Mouse (Mus musculus) kidney, embryonic 14.5 days (tissue): ENCODE results near the gene Smchd1. TPM values are rescaled to one million over a fixed set of nuclear protein-coding genes. Genes with fewer than 3 reads are reported as not detected.

Source experiments
- ATAC-seq: fragments of 200-750 bp; cut with Nextera tagmentation; 2 replicates; pipeline ENCODE4 v1.8.0; 2017; ENCODE audit warnings: moderate number of reproducible peaks, mild to moderate bottlenecking, moderate TSS enrichment, moderate library complexity; ENCODE audit not compliant: low FRiP score, low TSS enrichment
- H3K27ac ChIP-seq: fragments of 300-500 bp; sonication (generic); 2 replicates; pipeline ENCODE4 v1.5.1; 2014; ENCODE audit warnings: low read depth, mild to moderate bottlenecking, low read length, moderate library complexity, mixed read lengths
- H3K27me3 ChIP-seq: fragments of 300-500 bp; sonication (generic); 2 replicates; pipeline ENCODE4 v1.6.1; 2014; ENCODE audit warnings: mild to moderate bottlenecking, low read length; ENCODE audit not compliant: control insufficient read depth, insufficient read depth
- H3K36me3 ChIP-seq: fragments of 300-500 bp; sonication (generic); 2 replicates; pipeline ENCODE4 v1.6.1; 2014; ENCODE audit warnings: low read length, mixed read lengths; ENCODE audit not compliant: control insufficient read depth, insufficient read depth
- H3K4me1 ChIP-seq: fragments of 300-500 bp; sonication (generic); 2 replicates; pipeline ENCODE4 v1.6.1; 2014; ENCODE audit warnings: low read length, mixed read lengths; ENCODE audit not compliant: control insufficient read depth, insufficient read depth
- H3K4me2 ChIP-seq: fragments of 300-500 bp; sonication (generic); replicated peaks from 2 replicates; pipeline ENCODE4 v1.6.1; 2014; ENCODE audit warnings: low read depth, mild to moderate bottlenecking, low read length
- H3K4me3 ChIP-seq: fragments of 300-500 bp; sonication (generic); 2 replicates; pipeline ENCODE4 v1.5.1; 2014; ENCODE audit warnings: mild to moderate bottlenecking, low read length
- H3K9ac ChIP-seq: fragments of 300-500 bp; sonication (generic); 2 replicates; pipeline ENCODE4 v1.6.1; 2014; ENCODE audit warnings: low read depth, mild to moderate bottlenecking, low read length, moderate library complexity
- H3K9me3 ChIP-seq: fragments of 300-500 bp; sonication (generic); 2 replicates; pipeline ENCODE4 v1.6.1; 2016; ENCODE audit warnings: low read length; ENCODE audit not compliant: control insufficient read depth
- WGBS: fragments of 180-500 bp; shearing (Covaris S2); extraction: QIAGEN DNeasy Blood & Tissue Kit; methylation state at CpG from one replicate; pipeline ENCODE4 v1.1.7; 2014; 5-methylcytosine and 5-hydroxymethylcytosine counted together
- polyA plus RNA-seq: library from polyadenylated mRNA; unstranded; fragments of >200 nt; fragmentation: Nextera tagmentation; extraction: Ambion mirVana; gene quantifications from 2 replicates; pipeline ENCODE4 v1.2.1, GENCODE M21; 2014

The Smchd1 gene
- polyA plus RNA-seq, 1 experiment from 2014 or later, result 116 TPM

DNA sequence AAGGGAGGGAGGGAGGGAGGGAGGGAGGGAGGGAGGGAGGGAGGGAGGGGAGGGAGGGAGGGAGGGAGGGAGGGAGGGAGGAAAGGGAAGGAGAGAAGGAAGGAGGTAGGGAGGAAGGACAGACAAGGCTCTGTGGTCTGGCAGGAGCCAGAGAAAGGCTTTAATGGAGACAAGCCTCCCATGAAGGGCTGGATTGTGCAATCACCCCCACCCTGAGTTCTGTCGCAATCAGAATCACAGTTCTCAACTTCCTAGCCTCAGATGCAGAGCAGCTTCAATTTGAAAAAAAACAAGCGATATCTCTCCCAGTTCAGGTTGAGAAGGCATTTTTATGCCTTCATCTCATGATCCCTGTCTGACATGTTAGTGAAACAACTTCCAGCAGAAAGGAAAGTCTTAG lies 174.8 kb downstream of the Smchd1 start:
- no peaks in the 10 kb centered on the region for H3K27me3 ChIP-seq
- no peak for ATAC-seq
- H3K36me3 ChIP-seq, result no peaks in the 10 kb centered on the region
- H3K4me1 ChIP-seq, result no peaks in the 10 kb centered on the region
- no peak overlapping the region for H3K9ac ChIP-seq
- WGBS, result 83% methylated on average over 2 of the region's 2 CpGs
- no peak overlapping the region for H3K4me3 ChIP-seq
- H3K9me3 ChIP-seq, result no peaks in the 10 kb centered on the region
- no peak overlapping the region for H3K4me2 ChIP-seq
- H3K27ac ChIP-seq, result no peak overlapping the region

DNA sequence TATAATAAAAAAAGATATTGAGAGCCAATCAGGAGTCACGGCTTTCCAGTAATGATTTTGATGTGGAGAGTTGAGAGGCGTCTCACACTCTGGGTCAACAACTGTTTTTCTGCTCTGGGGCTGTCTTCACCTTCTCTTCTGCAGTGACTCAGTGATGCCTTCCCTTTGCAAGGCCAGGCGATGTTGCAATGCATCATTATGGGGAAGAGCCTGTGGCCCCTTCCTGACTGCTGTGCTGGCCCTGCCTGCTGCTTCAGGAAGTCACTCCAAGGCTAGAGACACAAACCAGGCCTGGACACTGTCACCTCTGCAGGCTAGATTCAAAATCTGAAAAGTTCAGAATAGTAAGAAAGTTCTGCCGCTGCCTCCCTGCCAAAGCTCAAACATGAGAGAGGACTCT lies 175.3 kb downstream of the Smchd1 start:
- no peak for ATAC-seq
- Histone ChIP-seq H3K27me3 (no peaks in the 10 kb centered on the region), H3K27ac (no peak overlapping the region), H3K9me3 (no peaks in the 10 kb centered on the region), H3K4me3 (no peak overlapping the region), H3K4me1 (no peaks in the 10 kb centered on the region), H3K4me2 (no peak overlapping the region), H3K36me3 (no peaks in the 10 kb centered on the region), H3K9ac (no peak overlapping the region)
- WGBS, result 91% methylated on average over 4 of the region's 4 CpGs

DNA sequence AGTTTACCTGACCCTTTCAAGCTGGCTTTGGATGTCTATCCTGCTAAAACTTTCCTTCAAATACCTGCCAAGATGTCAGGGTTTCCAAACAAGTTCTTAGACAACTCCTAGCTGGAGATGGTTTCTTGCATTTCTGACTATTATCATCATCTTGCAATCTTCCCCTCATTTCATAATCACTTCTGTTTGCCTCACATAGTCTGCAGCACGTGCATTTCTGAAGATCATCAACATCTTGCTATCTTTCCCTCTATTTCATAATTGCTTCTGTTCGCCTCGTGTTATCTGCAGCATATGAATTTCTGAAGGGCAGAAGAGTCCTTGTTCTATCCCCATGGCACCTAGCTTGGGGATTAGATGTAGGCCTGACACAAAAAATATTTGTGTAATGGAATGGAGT lies 180.6 kb downstream of the Smchd1 start:
- ATAC-seq, result no peak
- 85% methylated on average over 3 of the region's 3 CpGs for WGBS
- Histone ChIP-seq H3K27me3 (no peaks in the 10 kb centered on the region), H3K9me3 (no peaks in the 10 kb centered on the region), H3K4me2 (no peak overlapping the region), H3K4me1 (no peaks in the 10 kb centered on the region), H3K9ac (no peak overlapping the region), H3K27ac (no peak overlapping the region), H3K4me3 (no peak overlapping the region), H3K36me3 (no peaks in the 10 kb centered on the region)

Other genes with a start within 250 kb of the Smchd1 start
- gene Emilin2, start 163.4 kb downstream of the Smchd1 start, polyA plus RNA-seq, result 2.0 and 2.7 TPM in 2 replicates
- gene Gm4707, start 15.4 kb downstream of the Smchd1 start, polyA plus RNA-seq, result 3.8 and 4.8 TPM in 2 replicates
- 56.6 and 57.1 TPM in 2 replicates for gene Ndc80, start 51.5 kb upstream of the Smchd1 start, polyA plus RNA-seq
- 0.66 and 1.5 TPM in 2 replicates for gene Spdya, start 76.7 kb upstream of the Smchd1 start, polyA plus RNA-seq
- 75.7 and 121 TPM in 2 replicates for gene Wdr43, start 140.6 kb upstream of the Smchd1 start, polyA plus RNA-seq
- gene Togaram2, start 197.9 kb upstream of the Smchd1 start, polyA plus RNA-seq, result 0.27 and 0.32 TPM in 2 replicates